Mouse (Mus musculus) ES-Bruce4 (cell line): ENCODE results near the gene Kcnj16. TPM values are rescaled to one million over a fixed set of nuclear protein-coding genes. Genes with fewer than 3 reads are reported as not detected.
A peak's percentile ranks its signal among the peaks of the same experiment; 100 is the strongest.

Source experiments
- H3K27ac ChIP-seq: 2 replicates; pipeline ENCODE4 v1.5.1; 2012; ENCODE audit warnings: low read length, inconsistent platforms; ENCODE audit not compliant: insufficient read depth
- H3K27me3 ChIP-seq: 2 replicates; pipeline ENCODE4 v1.6.1; 2012; ENCODE audit warnings: mild to moderate bottlenecking, low read length, inconsistent platforms; ENCODE audit not compliant: control insufficient read depth, poor library complexity, insufficient read depth, severe bottlenecking
- H3K36me3 ChIP-seq: 2 replicates; pipeline ENCODE4 v1.6.1; 2012; ENCODE audit warnings: inconsistent platforms, mild to moderate bottlenecking, low read length, moderate library complexity; ENCODE audit not compliant: control insufficient read depth, poor library complexity, insufficient read depth, severe bottlenecking
- H3K4me1 ChIP-seq: one replicate; pipeline ENCODE4 v1.8.1; 2011; ENCODE audit warnings: low read length; ENCODE audit not compliant: control insufficient read depth, insufficient read depth
- H3K4me3 ChIP-seq: 2 replicates; pipeline ENCODE4 v1.5.1; 2011; ENCODE audit warnings: low read depth, mild to moderate bottlenecking, low read length
- H3K9ac ChIP-seq: 2 replicates; pipeline ENCODE4 v1.6.1; 2012; ENCODE audit warnings: low read depth, mild to moderate bottlenecking, inconsistent platforms; ENCODE audit not compliant: poor library complexity, severe bottlenecking
- H3K9me3 ChIP-seq: replicated peaks from 2 replicates; pipeline ENCODE4 v1.6.1; 2012; ENCODE audit warnings: mild to moderate bottlenecking, low read length, inconsistent platforms; ENCODE audit not compliant: control insufficient read depth, poor library complexity, insufficient read depth, severe bottlenecking
- CTCF ChIP-seq: IDR thresholded peaks from one replicate; pipeline ENCODE4 v1.8.1; 2011; ENCODE audit warnings: low read depth, low read length
- EP300 ChIP-seq: IDR thresholded peaks from 2 replicates; pipeline ENCODE4 v1.6.1; 2011; ENCODE audit warnings: low read depth, low read length; ENCODE audit not compliant: insufficient read depth
- POLR2A ChIP-seq: IDR thresholded peaks from one replicate; pipeline ENCODE4 v1.8.1; 2011; ENCODE audit warnings: low read length; ENCODE audit not compliant: insufficient read depth
- polyA plus RNA-seq: library from polyadenylated mRNA; stranded (reverse); fragments of >200 nt; gene quantifications from 2 replicates; pipeline ENCODE4 v1.2.4, GENCODE M21; 2011; ENCODE audit warnings: low read depth; ENCODE audit not compliant: missing spikeins, insufficient read depth, insufficient read length

Kcnj16 gene
- polyA plus RNA-seq, 1 experiment: not detected

DNA sequence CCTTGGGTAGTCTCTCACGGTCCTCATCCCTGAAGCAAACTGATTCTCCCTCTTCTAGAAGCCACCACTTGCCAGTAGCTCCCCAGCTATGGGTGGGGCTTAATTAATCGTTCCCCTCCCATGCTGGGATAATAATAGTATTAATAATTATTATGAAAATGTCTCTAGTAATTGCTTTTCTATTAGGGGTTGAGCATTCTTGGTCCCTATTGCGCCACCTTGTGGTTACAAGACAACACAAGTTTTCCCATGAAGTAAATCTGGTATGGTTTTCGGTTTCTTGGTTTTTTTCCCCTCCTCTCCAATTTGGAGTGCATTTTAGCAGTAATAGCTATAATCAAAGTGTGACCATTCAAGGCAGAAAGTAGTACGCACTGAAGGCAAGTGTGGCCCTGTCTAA, 74.3 kb downstream of the Kcnj16 start:
- TF ChIP-seq CTCF (no peak), EP300 (no peak), POLR2A (no peak)
- Histone ChIP-seq H3K4me3 (no peak overlapping the region), H3K9ac (no peak overlapping the region), H3K4me1 (no peaks in the 10 kb centered on the region), H3K36me3 (no peaks in the 10 kb centered on the region), H3K27ac (no peak overlapping the region), H3K9me3 (no peaks in the 10 kb centered on the region), H3K27me3 (no peaks in the 10 kb centered on the region; the same call in 1 of the 2 replicates)

DNA sequence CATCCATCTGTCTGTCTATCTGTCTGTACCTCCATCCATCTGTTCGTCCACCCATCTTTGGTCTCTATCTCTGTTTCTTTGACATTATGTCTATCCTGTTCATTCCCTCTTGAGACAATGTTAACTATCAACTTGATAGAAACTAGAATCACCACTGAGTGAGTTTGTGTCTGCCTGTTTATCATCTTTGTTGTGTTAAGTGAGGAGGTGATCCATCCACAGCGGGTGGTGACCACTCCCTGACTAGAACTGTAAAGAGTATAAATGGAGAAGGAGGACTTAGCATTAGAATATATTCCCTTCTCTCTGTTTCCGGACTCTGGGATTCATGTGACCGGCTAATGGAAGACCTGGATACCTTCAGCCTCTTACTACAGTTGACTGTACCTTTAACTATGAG, 75.5 kb downstream of the Kcnj16 start:
- TF ChIP-seq EP300 (0 out of 2 replicates have a peak, but pooled peaks have one; percentile 28), POLR2A (no peak)
- Histone ChIP-seq H3K9ac (no peak overlapping the region), H3K36me3 (no peaks in the 10 kb centered on the region), H3K27me3 (no peaks in the 10 kb centered on the region; the same call in 1 of the 2 replicates), H3K4me3 (no peak overlapping the region), H3K27ac (no peak overlapping the region), H3K4me1 (no peaks in the 10 kb centered on the region), H3K9me3 (no peaks in the 10 kb centered on the region)

DNA sequence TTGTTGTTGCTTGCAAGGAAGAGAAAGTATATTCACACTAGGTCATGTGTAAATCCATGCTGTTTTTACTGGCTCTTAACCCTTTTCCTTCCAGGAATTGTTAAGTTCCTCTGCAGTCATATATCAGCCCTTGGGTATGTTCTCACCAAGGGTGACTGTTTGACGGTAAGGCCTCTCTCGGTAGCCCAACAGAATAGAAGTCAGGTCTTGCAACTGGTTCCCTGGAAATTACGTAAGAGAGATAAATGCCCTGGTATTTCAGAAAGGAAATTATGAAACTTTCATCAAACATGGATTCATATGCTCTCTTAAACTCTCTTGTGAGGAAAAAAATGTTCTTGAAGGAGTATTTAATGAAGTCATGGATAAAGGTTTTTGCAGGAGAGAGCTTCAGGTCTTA, 86.4 kb downstream of the Kcnj16 start:
- Histone ChIP-seq H3K27ac (no peak overlapping the region), H3K4me3 (no peak overlapping the region), H3K36me3 (no peaks in the 10 kb centered on the region), H3K4me1 (no peaks in the 10 kb centered on the region), H3K9me3 (no peaks in the 10 kb centered on the region), H3K27me3 (no peaks in the 10 kb centered on the region), H3K9ac (no peak overlapping the region)
- TF ChIP-seq CTCF (no peak), POLR2A (no peak), EP300 (no peak)

DNA sequence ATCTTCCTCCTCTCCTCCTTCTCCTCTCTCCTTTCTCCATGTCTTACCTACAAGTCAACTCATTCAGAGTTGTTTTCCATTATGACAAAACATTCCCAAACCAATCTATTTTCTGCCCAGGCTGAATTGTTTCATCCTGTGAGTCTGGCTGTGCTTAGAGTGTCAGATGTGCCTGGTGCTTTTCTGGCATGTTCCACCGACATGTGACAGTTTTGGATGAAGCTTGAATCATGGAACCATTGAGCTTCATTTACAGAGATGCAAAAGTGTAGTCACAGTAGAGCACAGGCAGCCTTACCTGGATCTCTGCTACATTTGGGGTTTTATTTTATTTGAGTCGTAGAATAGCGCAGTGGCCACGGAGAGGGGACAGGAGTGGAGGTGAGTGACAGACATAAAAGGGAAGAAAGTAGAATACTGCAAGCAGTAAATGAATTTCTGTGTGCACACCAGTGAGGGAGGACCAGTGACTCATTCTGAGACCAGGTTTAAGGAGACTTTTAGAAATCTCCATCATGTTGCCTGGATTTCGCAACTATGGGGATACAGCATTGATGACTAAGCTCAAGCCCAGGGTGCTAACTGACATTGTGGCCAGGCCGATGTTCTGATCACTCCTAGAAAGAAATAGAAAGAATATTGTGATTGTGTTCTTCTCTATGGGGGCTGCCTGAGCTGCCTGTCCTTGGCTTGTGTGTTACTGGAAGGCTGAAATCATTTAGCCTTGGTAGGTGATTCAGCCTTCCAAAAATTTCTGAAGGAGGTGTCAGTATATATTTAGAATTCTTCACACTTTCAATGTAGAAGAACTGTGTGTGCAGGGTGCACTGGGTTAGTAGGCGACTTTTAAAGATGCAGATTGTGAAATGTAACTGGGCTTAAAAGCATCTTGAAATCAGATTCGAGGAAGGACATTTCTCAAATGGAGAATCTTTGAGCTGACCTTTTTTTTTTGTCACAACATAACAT, 87.3 kb downstream of the Kcnj16 start:
- Histone ChIP-seq H3K27me3 (no peaks in the 10 kb centered on the region), H3K27ac (no peak overlapping the region), H3K36me3 (no peaks in the 10 kb centered on the region), H3K4me3 (no peak overlapping the region), H3K4me1 (no peaks in the 10 kb centered on the region), H3K9ac (no peak overlapping the region), H3K9me3 (no peaks in the 10 kb centered on the region)
- TF ChIP-seq CTCF (no peak), POLR2A (no peak), EP300 (no peak)

DNA sequence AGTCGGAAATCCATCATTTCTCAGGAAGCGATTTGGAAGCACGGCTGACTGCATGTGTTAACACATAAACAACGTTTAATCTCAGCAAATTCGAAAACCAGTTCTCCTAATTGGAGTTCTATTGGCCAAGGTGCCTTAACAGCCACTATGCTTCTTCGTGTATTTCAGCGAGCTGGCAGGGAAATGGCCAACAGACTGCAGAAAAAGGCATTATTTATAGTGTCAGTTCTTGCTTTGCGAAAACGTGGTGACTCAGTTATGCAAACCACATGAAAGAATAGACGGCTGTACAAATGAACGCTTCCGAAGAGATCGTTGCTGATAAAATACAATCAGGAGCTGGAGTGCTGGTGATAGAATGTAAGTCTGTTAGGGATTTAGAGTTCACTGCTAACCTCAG, 88.2 kb downstream of the Kcnj16 start:
- Histone ChIP-seq H3K27me3 (no peaks in the 10 kb centered on the region), H3K9ac (no peak overlapping the region), H3K36me3 (no peaks in the 10 kb centered on the region), H3K27ac (no peak overlapping the region), H3K4me3 (no peak overlapping the region), H3K4me1 (no peaks in the 10 kb centered on the region), H3K9me3 (no peaks in the 10 kb centered on the region)
- no peak for TF ChIP-seq EP300
- TF ChIP-seq POLR2A: no peak
- no peak for TF ChIP-seq CTCF

DNA sequence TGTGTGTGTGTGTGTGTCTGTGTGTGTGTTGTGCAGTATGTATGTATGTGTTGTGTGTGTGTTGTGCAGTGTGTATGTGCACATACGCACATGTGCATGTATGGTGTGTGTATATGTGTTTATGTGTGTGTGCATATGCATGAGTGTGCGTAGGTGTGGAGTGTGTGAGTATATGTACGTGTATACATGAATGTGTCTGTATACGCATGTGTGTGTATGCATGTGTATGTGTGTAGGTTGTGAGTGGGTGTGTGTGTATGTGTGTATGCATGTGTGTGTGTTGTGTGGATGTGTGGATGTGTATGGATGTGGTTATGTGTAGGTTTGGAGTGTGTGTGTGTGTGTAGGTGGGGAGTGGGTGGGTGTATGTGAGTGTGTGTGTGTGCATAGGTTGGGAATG, 89.6 kb downstream of the Kcnj16 start:
- no peak overlapping the region for H3K27ac ChIP-seq

More for the DNA sequence above, 89.6 kb downstream of the Kcnj16 start:
- Histone ChIP-seq H3K36me3 (no peaks in the 10 kb centered on the region), H3K9ac (no peak overlapping the region), H3K27me3 (no peaks in the 10 kb centered on the region), H3K4me1 (no peaks in the 10 kb centered on the region), H3K9me3 (no peaks in the 10 kb centered on the region), H3K4me3 (no peak overlapping the region)
- TF ChIP-seq POLR2A (no peak), EP300 (no peak), CTCF (no peak)
